In the genomic region with DNA sequence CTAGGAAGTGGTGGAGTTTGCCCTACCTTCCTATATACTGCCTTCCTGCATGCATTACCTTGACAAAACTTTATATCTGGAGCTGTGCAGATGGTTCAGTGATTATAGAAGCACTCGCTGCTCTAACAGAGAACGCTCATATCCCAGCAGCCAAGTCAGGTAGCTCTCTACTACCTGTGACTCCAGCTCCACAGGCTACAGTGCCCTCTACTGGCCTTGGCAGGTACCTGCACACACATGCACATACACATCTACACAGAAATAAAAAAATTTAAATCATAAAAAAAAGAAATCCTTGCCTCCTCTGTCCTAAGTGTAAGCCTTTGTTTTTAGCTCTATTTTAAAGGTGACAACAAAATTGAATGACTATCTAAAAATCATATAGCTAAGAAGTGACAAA, we compare ENCODE assay signal across 25 mouse cellular contexts. TPM values are rescaled to one million over a fixed set of nuclear protein-coding genes. Genes with fewer than 3 reads are reported as not detected.
DNase-seq lines count a peak whose midpoint lies in the region; TF ChIP-seq lines count a peak whose summit lies in the region.
"Had no signal": no experiment of that assay in that cellular context is flagged by ENCODE, and none has a peak within 500 bp of the region (broad histone marks: within the 10 kb centered on the region; RNA-seq: fewer than 3 reads in every experiment).

No protein-coding gene starts in this region.

- H3K27me3 ChIP-seq in E14TG2a.4 (ENCODE audit: insufficient read depth, low read length): no peaks in the 10 kb centered on the region
- no peaks in the 10 kb centered on the region for H3K27me3 ChIP-seq in cerebellum, adult 2 months (ENCODE audit: control insufficient read depth, insufficient read depth, low read length)
- H3K27me3 ChIP-seq: forebrain, embryonic 15.5 days; heart, embryonic 12.5 days; neural tube, embryonic 12.5 days had no signal

- no peak for TF ChIP-seq POLR2A in bone marrow, adult 2 months (IDR thresholded peaks at IDR 0.05; ENCODE audit: borderline replicate concordance, control insufficient read depth, low read depth, low read length)
- TF ChIP-seq POLR2A in cerebellum, adult 2 months (IDR thresholded peaks at IDR 0.05; ENCODE audit: borderline replicate concordance, insufficient read depth, low read length): no peak

- H3K9me3 ChIP-seq in E14TG2a.4 (ENCODE audit: low read length): peaks cover 6% of the 10 kb centered on the region
- H3K9me3 ChIP-seq: forebrain, embryonic 15.5 days had no signal

- H3K27ac ChIP-seq in gastrocnemius, adult 2 months: no peak overlapping the region
- H3K27ac ChIP-seq in layer of hippocampus, adult 2 months: no peak overlapping the region
- no peak overlapping the region for H3K27ac ChIP-seq in bone marrow, adult 2 months (ENCODE audit: control insufficient read depth, insufficient read depth, low read depth, low read length, poor library complexity)
- H3K27ac ChIP-seq in cerebellum, adult 2 months (ENCODE audit: insufficient read depth, low read length): no peak overlapping the region
- H3K27ac ChIP-seq: forebrain, embryonic 15.5 days; macrophage; neural tube, embryonic 12.5 days had no signal

- no peak overlapping the region for H3K4me3 ChIP-seq in gastrocnemius, adult 2 months
- H3K4me3 ChIP-seq in layer of hippocampus, adult 2 months: no peak overlapping the region
- H3K4me3 ChIP-seq in E14TG2a.4 (replicated peaks; ENCODE audit: low read length): no peak overlapping the region
- H3K4me3 ChIP-seq in bone marrow, adult 2 months (replicated peaks; ENCODE audit: control insufficient read depth, low read depth, low read length): no peak overlapping the region
- H3K4me3 ChIP-seq in cerebellum, adult 2 months (replicated peaks; ENCODE audit: insufficient read depth, low read depth, low read length): no peak overlapping the region
- H3K4me3 ChIP-seq: forebrain, embryonic 15.5 days; heart, embryonic 12.5 days; neural tube, embryonic 12.5 days had no signal

- intact Hi-C loops in gastrocnemius, adult 2 months (cut with DNase I): no loop called here

- WGBS in bone marrow, adult 2 months: 92% methylated on average over 2 of the region's 2 CpGs
- 99% methylated on average over 2 of the region's 2 CpGs for WGBS in cerebellum, adult 2 months

- H3K36me3 ChIP-seq in E14TG2a.4 (ENCODE audit: insufficient read depth, low read length): no peaks in the 10 kb centered on the region
- H3K36me3 ChIP-seq: forebrain, embryonic 15.5 days; heart, embryonic 12.5 days; neural tube, embryonic 12.5 days had no signal

- H3K4me1 ChIP-seq in E14TG2a.4 (replicated peaks; ENCODE audit: low read depth, low read length): peaks cover 2% of the 10 kb centered on the region; the same call in 1 of the 2 replicates
- no peaks in the 10 kb centered on the region for H3K4me1 ChIP-seq in bone marrow, adult 2 months (ENCODE audit: control insufficient read depth, insufficient read depth, low read length)
- no peaks in the 10 kb centered on the region for H3K4me1 ChIP-seq in cerebellum, adult 2 months (ENCODE audit: control insufficient read depth, insufficient read depth, low read length)
- H3K4me1 ChIP-seq: forebrain, embryonic 15.5 days; heart, embryonic 12.5 days; neural tube, embryonic 12.5 days had no signal

- DNase-seq in gastrocnemius, adult 2 months: no peak
- DNase-seq in gastrocnemius, postnatal 25 days: no peak
- no peak for DNase-seq in layer of hippocampus, adult 2 months (ENCODE audit: low spot score in 2 of 2)
- DNase-seq in layer of hippocampus, adult 18-20 months (ENCODE audit: low spot score in 2 of 2): no peak
- no peak for DNase-seq in yolk sac, embryonic 10.5 days (ENCODE audit: low spot score)
- no peak for DNase-seq in cerebellum, adult 2 months
- DNase-seq: adrenal gland, adult 8-10 months; cerebellum, adult 11-12 months; cerebellum, postnatal 25 days; embryo, embryonic 11 days; heart, postnatal 14 days; kidney, adult 18-20 months; kidney, postnatal 36 days; lung, adult 18-20 months; right cerebral cortex, postnatal 4 days; thymus, postnatal 25 days had no signal

- TF ChIP-seq CTCF in gastrocnemius, adult 2 months (IDR thresholded peaks at IDR 0.05): peak; percentile 28; the same call in 1 of the 2 replicates
- TF ChIP-seq CTCF in layer of hippocampus, adult 2 months (conservative IDR thresholded peaks at IDR 0.05): peak; percentile 55
- peak; percentile 57 for TF ChIP-seq CTCF in E14TG2a.4 (conservative IDR thresholded peaks at IDR 0.05; ENCODE audit: low read length)
- peak; percentile 40 for TF ChIP-seq CTCF in bone marrow, adult 2 months (IDR thresholded peaks at IDR 0.05; ENCODE audit: control insufficient read depth, insufficient read depth, low read length)
- no peak for TF ChIP-seq CTCF in cerebellum, adult 2 months (IDR thresholded peaks at IDR 0.05; ENCODE audit: borderline replicate concordance, insufficient read depth, low read depth, low read length)

RNA-seq across cellular contexts. Expression of gene Pla2g7, which starts 29.8 kb away (rescaled TPM):
- 10 to 100 TPM; 21.5 to 40.7 TPM for total RNA-seq in gastrocnemius, adult 2 months (2021)
- total RNA-seq in gastrocnemius, postnatal 25 days (2021): 10 to 100 TPM in 1 of 2 experiments, 1 to 10 TPM in 1; 9.9 to 13.5 TPM
- total RNA-seq in layer of hippocampus, adult 2 months (2021): 100 to 1,000 TPM; 106 to 116 TPM
- total RNA-seq in layer of hippocampus, adult 18-20 months (2021): 100 to 1,000 TPM in 1 of 2 experiments, 10 to 100 TPM in 1; 99.2 to 113 TPM
- 3.7 and 16.1 TPM in 2 replicates for polyA plus RNA-seq in bone marrow, adult 2 months (2011; ENCODE audit: insufficient read depth, insufficient read length, low replicate concordance, missing spikeins)
- polyA plus RNA-seq in cerebellum, adult 2 months (2012; rRNA removed): 201 and 209 TPM in 2 replicates

RNA-seq across cellular contexts. Expression of gene Tdrd6, which starts 32.4 kb away (rescaled TPM):
- under 1 TPM; 0.03 TPM for total RNA-seq in gastrocnemius, adult 2 months (2021)
- total RNA-seq in gastrocnemius, postnatal 25 days (2021): not detected
- total RNA-seq in layer of hippocampus, adult 2 months (2021): 1 to 10 TPM in 1 of 2 experiments, under 1 TPM in 1; 0.36 to 1.0 TPM
- total RNA-seq in layer of hippocampus, adult 18-20 months (2021): under 1 TPM; 0.45 to 0.66 TPM
- not detected in 2 replicates for polyA plus RNA-seq in bone marrow, adult 2 months (2011; ENCODE audit: insufficient read depth, insufficient read length, low replicate concordance, missing spikeins)
- 1.6 and 1.9 TPM in 2 replicates for polyA plus RNA-seq in cerebellum, adult 2 months (2012; rRNA removed)
- total RNA-seq: adrenal gland, adult 8-10 months had no signal
- polyA plus RNA-seq: CD4-positive, CD25-positive, alpha-beta regulatory T cell, adult 4 months; macrophage; midbrain, embryonic 11.5 days had no signal

RNA-seq across cellular contexts. Expression of gene Ankrd66, which starts 54.3 kb away (rescaled TPM):
- total RNA-seq in gastrocnemius, adult 2 months (2021): not detected
- not detected for total RNA-seq in gastrocnemius, postnatal 25 days (2021)
- total RNA-seq in layer of hippocampus, adult 2 months (2021): under 1 TPM; 0.37 to 0.38 TPM
- total RNA-seq in layer of hippocampus, adult 18-20 months (2021): under 1 TPM; 0.51 to 0.57 TPM
- polyA plus RNA-seq in bone marrow, adult 2 months (2011; ENCODE audit: insufficient read depth, insufficient read length, low replicate concordance, missing spikeins): 3.9 TPM in 1 of 2 replicates, not detected in the other
- 0.41 and 0.59 TPM in 2 replicates for polyA plus RNA-seq in cerebellum, adult 2 months (2012; rRNA removed)
- total RNA-seq: heart, postnatal 14 days; left cerebral cortex, postnatal 14 days had no signal
- polyA plus RNA-seq: CD4-positive, CD25-positive, alpha-beta regulatory T cell, adult 4 months; heart, embryonic 12.5 days; neural tube, embryonic 12.5 days had no signal
